Mouse (Mus musculus): ENCODE results near the gene Cmc2. TPM values are rescaled to one million over a fixed set of nuclear protein-coding genes. Genes with fewer than 3 reads are reported as not detected.

The Cmc2 gene
- polyA plus RNA-seq, 1 experiment from 2014 or later: 68.6 TPM

- 94% methylated on average over 11 of the region's 11 CpGs for WGBS
- Histone ChIP-seq H3K27ac (no peak overlapping the region), H3K9me3 (replicated peaks) (no peaks in the 10 kb centered on the region), H3K4me3 (no peak overlapping the region), H3K4me1 (no peaks in the 10 kb centered on the region), H3K27me3 (ENCODE audit: low read depth, poor library complexity, severe bottlenecking) (no peaks in the 10 kb centered on the region), H3K36me3 (peaks cover 35% of the 10 kb centered on the region)
- DNase-seq (ENCODE audit: low spot score): no peak
These were observed 27.3 kb downstream of the Cmc2 start for GRCm38 (mm10) chr8:116893938-116894337.

DNA sequence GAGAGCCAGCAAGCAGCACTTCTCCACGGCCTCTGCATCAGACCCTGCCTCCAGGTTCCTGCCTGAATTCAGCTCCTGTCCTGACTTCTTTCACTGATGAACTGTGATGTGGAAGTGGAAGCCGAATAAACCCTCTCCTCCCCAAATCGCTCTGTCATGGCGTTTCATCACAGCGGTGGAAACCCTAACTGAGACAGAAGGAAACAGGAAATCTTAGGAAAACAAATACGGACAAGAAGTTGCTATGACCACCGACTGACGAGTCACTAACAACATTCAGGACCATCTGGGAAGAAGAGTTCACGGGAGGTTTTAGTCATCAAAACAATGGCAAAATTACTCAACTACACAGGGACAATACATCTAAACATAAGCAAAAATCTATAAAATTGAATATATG, 28.6 kb downstream of the Cmc2 start:
- Histone ChIP-seq H3K27ac (no peak overlapping the region), H3K36me3 (peaks cover 47% of the 10 kb centered on the region), H3K9me3 (replicated peaks) (no peaks in the 10 kb centered on the region), H3K27me3 (ENCODE audit: low read depth, poor library complexity, severe bottlenecking) (no peaks in the 10 kb centered on the region), H3K4me3 (no peak overlapping the region), H3K4me1 (no peaks in the 10 kb centered on the region)
- 90% methylated on average over 9 of the region's 9 CpGs for WGBS
- DNase-seq (ENCODE audit: low spot score): no peak

GRCm38 (mm10) chr8:116892130-116892529, 29.1 kb downstream of the Cmc2 start:
- H3K27me3 ChIP-seq (ENCODE audit: low read depth, poor library complexity, severe bottlenecking): no peaks in the 10 kb centered on the region
- 94% methylated on average over 3 of the region's 3 CpGs for WGBS
- no peak for DNase-seq (ENCODE audit: low spot score)
- H3K4me3 ChIP-seq: no peak overlapping the region
- no peaks in the 10 kb centered on the region for H3K9me3 ChIP-seq (replicated peaks)
- H3K36me3 ChIP-seq: peaks cover 52% of the 10 kb centered on the region
- H3K27ac ChIP-seq: no peak overlapping the region
- H3K4me1 ChIP-seq: no peaks in the 10 kb centered on the region

- no peaks in the 10 kb centered on the region for H3K27me3 ChIP-seq (ENCODE audit: low read depth, poor library complexity, severe bottlenecking)
- DNase-seq (ENCODE audit: low spot score): no peak
- H3K27ac ChIP-seq: no peak overlapping the region
- H3K36me3 ChIP-seq: peaks cover 59% of the 10 kb centered on the region
- H3K4me3 ChIP-seq: no peak overlapping the region
- WGBS: 92% methylated on average over 5 of the region's 5 CpGs
- no peaks in the 10 kb centered on the region for H3K4me1 ChIP-seq
- H3K9me3 ChIP-seq (replicated peaks): no peaks in the 10 kb centered on the region
These were observed 29.8 kb downstream of the Cmc2 start for GRCm38 (mm10) chr8:116891446-116891845.

- Histone ChIP-seq H3K9me3 (replicated peaks) (no peaks in the 10 kb centered on the region), H3K4me3 (no peak overlapping the region), H3K27me3 (ENCODE audit: low read depth, poor library complexity, severe bottlenecking) (no peaks in the 10 kb centered on the region), H3K27ac (no peak overlapping the region), H3K4me1 (no peaks in the 10 kb centered on the region), H3K36me3 (peaks cover 55% of the 10 kb centered on the region)
- WGBS: 74% methylated on average over 4 of the region's 4 CpGs
- DNase-seq (ENCODE audit: low spot score): no peak
These were observed 33.4 kb downstream of the Cmc2 start for GRCm38 (mm10) chr8:116887813-116888212.

- WGBS: 91% methylated on average over 8 of the region's 8 CpGs
- no peaks in the 10 kb centered on the region for H3K4me1 ChIP-seq
These were observed 39.9 kb downstream of the Cmc2 start for GRCm38 (mm10) chr8:116881396-116881795.

GRCm38 (mm10) chr8:116875798-116876450, 45.3 kb downstream of the Cmc2 start:
- 90% methylated on average over 17 of the region's 17 CpGs for WGBS

More at GRCm38 (mm10) chr8:116881396-116881795, 39.9 kb downstream of the Cmc2 start:
- Histone ChIP-seq H3K9me3 (replicated peaks) (no peaks in the 10 kb centered on the region), H3K36me3 (peaks cover 7% of the 10 kb centered on the region), H3K27ac (no peak overlapping the region), H3K4me3 (no peak overlapping the region), H3K27me3 (ENCODE audit: low read depth, poor library complexity, severe bottlenecking) (no peaks in the 10 kb centered on the region)
- DNase-seq (ENCODE audit: low spot score): no peak

DNA sequence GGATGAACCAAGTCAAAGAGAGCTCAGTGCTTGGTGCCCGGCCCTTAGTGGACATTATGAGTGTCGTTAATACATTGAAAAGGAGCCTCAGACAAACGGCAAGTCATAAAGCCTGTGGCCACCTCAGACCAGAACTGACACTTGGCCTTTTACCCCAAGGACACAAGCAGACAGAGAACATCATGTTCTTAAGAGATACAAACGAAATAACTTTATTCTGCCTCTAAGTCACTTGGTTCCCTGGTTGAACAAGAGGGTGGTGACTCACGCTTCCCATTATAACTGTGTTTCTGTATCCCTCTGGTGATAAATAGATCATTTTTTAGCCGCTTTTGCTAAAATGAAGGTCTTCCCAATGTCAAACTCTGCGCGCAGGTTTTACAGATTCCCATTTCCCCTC, 47.3 kb downstream of the Cmc2 start:
- H3K4me3 ChIP-seq: no peak overlapping the region
- peaks cover 11% of the 10 kb centered on the region for H3K4me1 ChIP-seq
- H3K27ac ChIP-seq: no peak overlapping the region
- WGBS: 85% methylated on average over 8 of the region's 8 CpGs
- H3K27me3 ChIP-seq (ENCODE audit: low read depth, poor library complexity, severe bottlenecking): no peaks in the 10 kb centered on the region
- H3K36me3 ChIP-seq: no peaks in the 10 kb centered on the region
- no peaks in the 10 kb centered on the region for H3K9me3 ChIP-seq (replicated peaks)
- DNase-seq (ENCODE audit: low spot score): no peak

More at GRCm38 (mm10) chr8:116875798-116876450, 45.3 kb downstream of the Cmc2 start:
- peaks cover 11% of the 10 kb centered on the region for H3K4me1 ChIP-seq
- DNase-seq (ENCODE audit: low spot score): no peak
- no peak overlapping the region for H3K27ac ChIP-seq
- no peak overlapping the region for H3K4me3 ChIP-seq
- H3K9me3 ChIP-seq (replicated peaks): no peaks in the 10 kb centered on the region
- H3K27me3 ChIP-seq (ENCODE audit: low read depth, poor library complexity, severe bottlenecking): no peaks in the 10 kb centered on the region
- no peaks in the 10 kb centered on the region for H3K36me3 ChIP-seq

DNA sequence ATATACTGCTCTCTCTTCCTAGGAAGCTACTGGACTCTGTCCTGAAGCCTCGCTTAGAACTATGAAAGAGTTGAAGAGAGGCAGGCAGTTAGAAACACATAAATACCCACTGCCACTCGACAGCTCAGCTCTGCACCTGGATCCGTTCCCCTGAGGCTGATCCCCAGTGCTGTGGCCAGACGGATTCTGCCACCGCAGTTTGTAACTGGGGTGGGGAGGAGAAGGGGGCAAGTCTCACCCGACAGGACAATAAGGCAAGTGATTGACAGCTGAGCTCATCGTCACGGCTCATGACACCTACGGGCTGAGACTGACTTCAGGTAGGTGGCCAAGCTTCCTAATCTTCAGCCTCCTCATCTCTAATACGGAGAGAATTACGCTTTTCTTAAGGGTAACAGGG, 47.7 kb downstream of the Cmc2 start:
- WGBS: 78% methylated on average over 11 of the region's 11 CpGs
- Histone ChIP-seq H3K27me3 (ENCODE audit: low read depth, poor library complexity, severe bottlenecking) (no peaks in the 10 kb centered on the region), H3K9me3 (replicated peaks) (no peaks in the 10 kb centered on the region), H3K4me1 (peaks cover 11% of the 10 kb centered on the region), H3K27ac (no peak overlapping the region), H3K36me3 (no peaks in the 10 kb centered on the region), H3K4me3 (no peak overlapping the region)
- no peak for DNase-seq (ENCODE audit: low spot score)

DNA sequence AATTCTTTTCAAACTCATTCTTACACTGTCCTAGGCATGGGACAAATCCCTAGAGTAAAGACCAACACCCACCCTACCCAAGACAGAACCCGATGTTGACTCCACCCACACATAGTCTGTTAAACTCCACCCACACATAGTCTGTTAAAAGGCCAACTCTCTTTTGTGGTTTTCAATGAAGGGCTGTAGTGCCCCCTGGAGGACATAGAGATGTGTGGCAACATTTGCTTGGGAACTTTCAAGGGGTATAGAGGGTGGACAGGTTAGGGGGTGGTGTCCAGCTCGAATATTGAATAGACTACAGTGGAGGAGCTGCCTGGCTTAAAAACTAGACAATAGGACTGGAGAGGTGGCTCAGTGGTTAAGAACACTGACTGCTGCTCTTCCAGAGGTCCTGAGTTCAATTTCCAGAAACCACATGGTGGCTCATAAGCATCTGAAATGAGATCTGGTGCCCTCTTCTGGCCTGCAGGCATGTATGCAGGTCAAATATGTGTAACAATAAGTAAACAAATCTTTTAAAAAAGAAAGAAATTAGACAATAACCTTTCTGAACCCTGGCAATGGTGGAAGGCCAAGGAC, 48.4 kb downstream of the Cmc2 start:
- 79% methylated on average over 2 of the region's 2 CpGs for WGBS

DNA sequence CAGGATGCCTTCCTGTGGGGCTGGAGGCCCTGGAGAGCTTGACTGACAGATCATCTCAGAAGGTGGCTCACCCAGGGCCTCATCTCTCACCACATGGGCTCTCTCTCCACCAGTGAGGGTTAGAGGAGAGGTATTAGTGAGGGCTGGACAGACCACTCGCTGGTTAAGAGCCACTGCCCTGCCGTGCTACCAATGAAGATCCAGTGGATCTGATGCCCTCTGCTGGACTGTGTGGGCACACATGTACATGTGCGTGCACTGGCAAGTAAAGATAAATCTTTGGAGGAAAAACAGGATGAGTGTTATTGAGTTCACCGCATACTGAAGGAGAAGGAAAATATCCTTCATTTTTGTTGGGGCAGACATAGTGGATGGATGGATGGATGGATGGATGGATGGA, 52.6 kb downstream of the Cmc2 start:
- no peak overlapping the region for H3K4me3 ChIP-seq
- peaks cover 17% of the 10 kb centered on the region for H3K27me3 ChIP-seq (ENCODE audit: low read depth, poor library complexity, severe bottlenecking)

More for the DNA sequence above, 48.4 kb downstream of the Cmc2 start:
- no peak for DNase-seq (ENCODE audit: low spot score)
- Histone ChIP-seq H3K4me3 (no peak overlapping the region), H3K27me3 (ENCODE audit: low read depth, poor library complexity, severe bottlenecking) (no peaks in the 10 kb centered on the region), H3K27ac (no peak overlapping the region), H3K4me1 (peaks cover 11% of the 10 kb centered on the region), H3K36me3 (no peaks in the 10 kb centered on the region), H3K9me3 (replicated peaks) (no peaks in the 10 kb centered on the region)

DNA sequence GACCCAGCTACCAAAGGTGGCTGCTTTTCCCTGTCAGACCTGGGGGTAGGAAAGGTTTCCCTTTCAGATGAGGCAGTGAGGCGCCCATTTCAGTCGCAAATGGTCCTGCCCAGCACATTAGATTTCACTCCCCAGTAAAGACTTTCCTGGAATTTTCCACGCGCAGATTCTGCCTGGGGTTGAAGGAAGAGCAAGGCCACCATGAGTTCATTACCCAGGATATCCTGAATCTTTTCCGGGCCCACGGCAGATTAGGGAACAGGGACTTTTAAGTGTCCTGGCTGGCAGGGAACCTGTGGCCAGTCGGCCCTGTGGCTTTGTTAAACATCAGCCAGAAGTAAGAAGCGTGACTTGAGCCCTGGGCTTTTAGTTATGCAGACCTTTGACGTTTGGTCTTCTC, 53.9 kb downstream of the Cmc2 start:
- Histone ChIP-seq H3K27me3 (ENCODE audit: low read depth, poor library complexity, severe bottlenecking) (peaks cover 29% of the 10 kb centered on the region), H3K4me1 (peaks cover 6% of the 10 kb centered on the region), H3K4me3 (no peak overlapping the region), H3K9me3 (replicated peaks) (no peaks in the 10 kb centered on the region), H3K27ac (no peak overlapping the region), H3K36me3 (no peaks in the 10 kb centered on the region)
- WGBS: 80% methylated on average over 9 of the region's 9 CpGs
- no peak for DNase-seq (ENCODE audit: low spot score)

More for the DNA sequence above, 52.6 kb downstream of the Cmc2 start:
- Histone ChIP-seq H3K27ac (no peak overlapping the region), H3K9me3 (replicated peaks) (no peaks in the 10 kb centered on the region), H3K4me1 (peaks cover 5% of the 10 kb centered on the region), H3K36me3 (no peaks in the 10 kb centered on the region)
- DNase-seq (ENCODE audit: low spot score): no peak
- 45% methylated on average over 4 of the region's 4 CpGs for WGBS

GRCm38 (mm10) chr8:116866118-116866903, 54.9 kb downstream of the Cmc2 start:
- Histone ChIP-seq H3K9me3 (replicated peaks) (no peaks in the 10 kb centered on the region), H3K36me3 (no peaks in the 10 kb centered on the region), H3K4me3 (no peak overlapping the region), H3K4me1 (peaks cover 6% of the 10 kb centered on the region), H3K27me3 (ENCODE audit: low read depth, poor library complexity, severe bottlenecking) (peaks cover 36% of the 10 kb centered on the region), H3K27ac (no peak overlapping the region)
- DNase-seq (ENCODE audit: low spot score): peak; percentile 66
- WGBS: 76% methylated on average over 13 of the region's 13 CpGs

Measured in limb, embryonic 10.5 days (tissue).